Mouse (Mus musculus) forebrain, embryonic 14.5 days (tissue): ENCODE measurements around the gene S1pr3. TPM values are rescaled to one million over a fixed set of nuclear protein-coding genes. Genes with fewer than 3 reads are reported as not detected.
A peak's percentile ranks its signal among the peaks of the same experiment; 100 is the strongest.

Source experiments
- ATAC-seq: fragments of 200-750 bp; cut with Nextera tagmentation; 2 replicates; pipeline ENCODE4 v1.8.0; 2017; ENCODE audit warnings: mild to moderate bottlenecking, moderate library complexity
- DNase-seq: peaks from one replicate; pipeline ENCODE4 v3.0.0-alpha.2; 2015; ENCODE audit warnings: low spot score
- H3K27ac ChIP-seq: fragments of 300-500 bp; sonication (generic); 2 replicates; pipeline ENCODE4 v1.5.1; 2014; ENCODE audit warnings: low read depth, mild to moderate bottlenecking, control low read depth, low read length, moderate library complexity
- H3K27me3 ChIP-seq: fragments of 300-500 bp; sonication (generic); replicated peaks from 2 replicates; pipeline ENCODE4 v1.6.1; 2014; ENCODE audit warnings: low read length, control low read depth, mixed read lengths; ENCODE audit not compliant: control insufficient read depth, insufficient read depth
- H3K36me3 ChIP-seq: fragments of 300-500 bp; sonication (generic); 2 replicates; pipeline ENCODE4 v1.6.1; 2014; ENCODE audit warnings: low read length, control low read depth; ENCODE audit not compliant: control insufficient read depth, insufficient read depth
- H3K4me1 ChIP-seq: fragments of 300-500 bp; sonication (generic); 2 replicates; pipeline ENCODE4 v1.6.1; 2014; ENCODE audit warnings: antibody characterized with exemption, low read length, control low read depth; ENCODE audit not compliant: control insufficient read depth, insufficient read depth
- H3K4me2 ChIP-seq: fragments of 300-500 bp; sonication (generic); 2 replicates; pipeline ENCODE4 v1.6.1; 2014; ENCODE audit warnings: mild to moderate bottlenecking, control low read depth, low read length
- H3K4me3 ChIP-seq: fragments of 300-500 bp; sonication (generic); 2 replicates; pipeline ENCODE4 v1.5.1; 2014; ENCODE audit warnings: low read depth, low read length, control low read depth
- H3K9ac ChIP-seq: fragments of 300-500 bp; sonication (generic); 2 replicates; pipeline ENCODE4 v1.6.1; 2014; ENCODE audit warnings: mild to moderate bottlenecking, low read length, control low read depth, moderate library complexity
- H3K9me3 ChIP-seq: fragments of 300-500 bp; sonication (generic); replicated peaks from 2 replicates; pipeline ENCODE4 v1.6.1; 2016; ENCODE audit warnings: low read length, control low read depth, mixed read lengths; ENCODE audit not compliant: control insufficient read depth
- WGBS: fragments of 180-500 bp; shearing (Covaris S2); extraction: QIAGEN DNeasy Blood & Tissue Kit; methylation state at CpG from one replicate; pipeline ENCODE4 v1.1.7; 2014; 5-methylcytosine and 5-hydroxymethylcytosine counted together
- polyA plus RNA-seq: library from polyadenylated mRNA; unstranded; fragments of >200 nt; fragmentation: Nextera tagmentation; extraction: Ambion mirVana; gene quantifications from 2 replicates; pipeline ENCODE4 v1.2.1, GENCODE M21; 2014

Gene S1pr3
- 10.3 and 12.3 TPM in 2 replicates for polyA plus RNA-seq

GRCm38 (mm10) chr13:51408519-51409001 lies at the start of gene S1pr3:
Gene S1pr3, plus strand, starts transcription at chr13:51408639.
- no peak within 1 kb of the TSS for H3K27ac ChIP-seq
- peak within 1 kb of the TSS; percentile 61 for H3K4me2 ChIP-seq
- H3K4me1 ChIP-seq = peaks cover 8% of the 10 kb centered on the region
- H3K9ac ChIP-seq = peak within 1 kb of the TSS; percentile 51
- H3K27me3 ChIP-seq = no peaks in the 10 kb centered on the region
- peak; percentile 67 for DNase-seq
- peak within 1 kb of the TSS; percentile 31 for H3K4me3 ChIP-seq
- no peaks in the 10 kb centered on the region for H3K36me3 ChIP-seq
- no peaks in the 10 kb centered on the region for H3K9me3 ChIP-seq
- 2% methylated on average over 33 of the region's 33 CpGs for WGBS
- ATAC-seq = peak; percentile 78

GRCm38 (mm10) chr13:51360441-51360962 lies 47.9 kb upstream of the S1pr3 start:
- 89% methylated on average over 8 of the region's 8 CpGs for WGBS
- ATAC-seq (no peak), DNase-seq (no peak)
- Histone ChIP-seq H3K9me3 (no peaks in the 10 kb centered on the region), H3K27ac (no peak overlapping the region), H3K9ac (no peak overlapping the region), H3K4me3 (no peak overlapping the region), H3K27me3 (no peaks in the 10 kb centered on the region), H3K4me2 (no peak overlapping the region), H3K36me3 (no peaks in the 10 kb centered on the region), H3K4me1 (no peaks in the 10 kb centered on the region)

- H3K4me3 ChIP-seq = no peak overlapping the region
- H3K4me1 ChIP-seq = no peaks in the 10 kb centered on the region
- H3K27ac ChIP-seq = no peak overlapping the region
- no peaks in the 10 kb centered on the region for H3K36me3 ChIP-seq
- ATAC-seq = no peak
- 85% methylated on average over 7 of the region's 7 CpGs for WGBS
- no peak for DNase-seq
- no peak overlapping the region for H3K9ac ChIP-seq
- no peak overlapping the region for H3K4me2 ChIP-seq
- H3K27me3 ChIP-seq = no peaks in the 10 kb centered on the region
- H3K9me3 ChIP-seq = no peaks in the 10 kb centered on the region
Measured at GRCm38 (mm10) chr13:51363390-51363789, 45.0 kb upstream of the S1pr3 start.

GRCm38 (mm10) chr13:51363985-51364384 lies 44.5 kb upstream of the S1pr3 start:
- ATAC-seq (no peak), DNase-seq (no peak)
- Histone ChIP-seq H3K4me2 (no peak overlapping the region), H3K9me3 (no peaks in the 10 kb centered on the region), H3K4me1 (no peaks in the 10 kb centered on the region), H3K36me3 (no peaks in the 10 kb centered on the region), H3K4me3 (no peak overlapping the region), H3K27me3 (no peaks in the 10 kb centered on the region), H3K9ac (no peak overlapping the region), H3K27ac (no peak overlapping the region)
- 59% methylated on average over 5 of the region's 5 CpGs for WGBS

GRCm38 (mm10) chr13:51365191-51365590 lies 43.2 kb upstream of the S1pr3 start:
- Histone ChIP-seq H3K4me3 (no peak overlapping the region), H3K36me3 (no peaks in the 10 kb centered on the region), H3K9me3 (no peaks in the 10 kb centered on the region), H3K27me3 (no peaks in the 10 kb centered on the region), H3K9ac (no peak overlapping the region), H3K4me2 (no peak overlapping the region), H3K4me1 (no peaks in the 10 kb centered on the region), H3K27ac (no peak overlapping the region)
- no peak for ATAC-seq
- DNase-seq = no peak
- WGBS = 90% methylated on average over 6 of the region's 6 CpGs

- no peak overlapping the region for H3K4me3 ChIP-seq
- DNase-seq (no peak), ATAC-seq (no peak)
- no peak overlapping the region for H3K9ac ChIP-seq
- H3K27ac ChIP-seq = no peak overlapping the region
- H3K4me1 ChIP-seq = no peaks in the 10 kb centered on the region
- no peak overlapping the region for H3K4me2 ChIP-seq
- no peaks in the 10 kb centered on the region for H3K36me3 ChIP-seq
- 65% methylated on average over 2 of the region's 2 CpGs for WGBS
- H3K27me3 ChIP-seq = no peaks in the 10 kb centered on the region
- H3K9me3 ChIP-seq = no peaks in the 10 kb centered on the region
Measured at GRCm38 (mm10) chr13:51368346-51368745, 40.1 kb upstream of the S1pr3 start.

- no peak for ATAC-seq
- 91% methylated on average over 3 of the region's 3 CpGs for WGBS
Measured at GRCm38 (mm10) chr13:51369354-51369753, 39.1 kb upstream of the S1pr3 start.

GRCm38 (mm10) chr13:51373086-51373485 lies 35.4 kb upstream of the S1pr3 start:
- no peaks in the 10 kb centered on the region for H3K4me1 ChIP-seq
- ATAC-seq (no peak), DNase-seq (no peak)
- no peak overlapping the region for H3K4me2 ChIP-seq
- no peak overlapping the region for H3K4me3 ChIP-seq
- H3K27ac ChIP-seq = no peak overlapping the region
- no peaks in the 10 kb centered on the region for H3K36me3 ChIP-seq
- H3K9me3 ChIP-seq = no peaks in the 10 kb centered on the region
- H3K27me3 ChIP-seq = no peaks in the 10 kb centered on the region
- H3K9ac ChIP-seq = no peak overlapping the region

More at GRCm38 (mm10) chr13:51369354-51369753, 39.1 kb upstream of the S1pr3 start:
- no peaks in the 10 kb centered on the region for H3K36me3 ChIP-seq
- no peak overlapping the region for H3K9ac ChIP-seq
- no peaks in the 10 kb centered on the region for H3K4me1 ChIP-seq
- no peak for DNase-seq
- no peaks in the 10 kb centered on the region for H3K9me3 ChIP-seq
- no peak overlapping the region for H3K27ac ChIP-seq
- H3K4me3 ChIP-seq = no peak overlapping the region
- H3K27me3 ChIP-seq = no peaks in the 10 kb centered on the region
- no peak overlapping the region for H3K4me2 ChIP-seq

GRCm38 (mm10) chr13:51374026-51374807 lies 34.2 kb upstream of the S1pr3 start:
- no peaks in the 10 kb centered on the region for H3K36me3 ChIP-seq
- DNase-seq (no peak), ATAC-seq (no peak)
- H3K27ac ChIP-seq = no peak overlapping the region
- no peak overlapping the region for H3K4me2 ChIP-seq
- H3K4me1 ChIP-seq = no peaks in the 10 kb centered on the region
- no peaks in the 10 kb centered on the region for H3K27me3 ChIP-seq
- WGBS = 86% methylated on average over 21 of the region's 21 CpGs
- no peak overlapping the region for H3K9ac ChIP-seq
- no peaks in the 10 kb centered on the region for H3K9me3 ChIP-seq
- no peak overlapping the region for H3K4me3 ChIP-seq
